Mouse (Mus musculus) adrenal gland, postnatal 0 days (tissue): ENCODE data around the gene Kti12. TPM values are rescaled to one million over a fixed set of nuclear protein-coding genes. Genes with fewer than 3 reads are reported as not detected.

Source experiments
- polyA plus RNA-seq: library from polyadenylated mRNA; unstranded; fragments of >200 nt; fragmentation: Nextera tagmentation; extraction: Ambion mirVana; gene quantifications from 2 replicates; pipeline ENCODE4 v1.2.1, GENCODE M21; 2015

Kti12 gene
- 27.2 and 36.6 TPM in 2 replicates for polyA plus RNA-seq

DNA sequence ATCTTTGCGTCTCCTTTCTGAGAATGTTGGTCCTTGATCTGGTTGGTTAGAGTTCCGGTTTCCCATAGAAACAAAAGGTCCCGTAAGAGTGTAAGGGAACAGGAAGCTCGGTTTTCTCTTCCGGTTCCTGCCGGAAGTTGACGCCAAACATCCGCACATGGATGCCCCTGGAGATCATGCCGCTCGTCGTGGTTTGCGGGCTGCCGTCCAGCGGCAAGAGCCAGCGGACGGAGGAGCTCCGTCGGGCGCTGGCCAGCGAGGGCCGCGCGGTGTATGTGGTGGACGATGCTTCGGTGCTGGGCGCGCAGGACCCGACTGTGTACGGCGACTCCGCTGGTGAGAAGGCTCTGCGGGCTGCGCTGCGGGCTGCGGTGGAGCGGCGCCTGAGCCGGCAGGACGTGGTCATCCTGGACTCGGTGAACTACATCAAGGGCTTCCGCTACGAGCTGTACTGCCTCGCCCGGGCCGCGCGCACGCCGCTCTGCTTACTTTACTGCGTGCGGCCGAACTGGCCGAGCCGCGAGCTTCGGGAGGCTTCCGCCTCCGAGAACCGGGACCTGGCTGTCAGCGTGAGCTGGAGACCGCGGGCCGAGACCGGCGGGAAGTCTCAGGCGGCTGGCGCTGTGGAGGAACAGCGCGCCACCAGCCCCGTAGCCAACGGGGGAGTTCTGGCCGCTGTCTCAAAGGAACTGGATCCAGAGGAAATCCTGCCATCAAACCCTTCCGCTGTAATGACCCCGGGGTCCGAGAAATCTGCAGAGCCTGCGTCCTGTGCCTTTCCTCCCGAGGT lies at the start of gene Kti12:
Gene Kti12 (plus strand): TSS at position 71 of the 790 bp plus-strand sequence.

DNA sequence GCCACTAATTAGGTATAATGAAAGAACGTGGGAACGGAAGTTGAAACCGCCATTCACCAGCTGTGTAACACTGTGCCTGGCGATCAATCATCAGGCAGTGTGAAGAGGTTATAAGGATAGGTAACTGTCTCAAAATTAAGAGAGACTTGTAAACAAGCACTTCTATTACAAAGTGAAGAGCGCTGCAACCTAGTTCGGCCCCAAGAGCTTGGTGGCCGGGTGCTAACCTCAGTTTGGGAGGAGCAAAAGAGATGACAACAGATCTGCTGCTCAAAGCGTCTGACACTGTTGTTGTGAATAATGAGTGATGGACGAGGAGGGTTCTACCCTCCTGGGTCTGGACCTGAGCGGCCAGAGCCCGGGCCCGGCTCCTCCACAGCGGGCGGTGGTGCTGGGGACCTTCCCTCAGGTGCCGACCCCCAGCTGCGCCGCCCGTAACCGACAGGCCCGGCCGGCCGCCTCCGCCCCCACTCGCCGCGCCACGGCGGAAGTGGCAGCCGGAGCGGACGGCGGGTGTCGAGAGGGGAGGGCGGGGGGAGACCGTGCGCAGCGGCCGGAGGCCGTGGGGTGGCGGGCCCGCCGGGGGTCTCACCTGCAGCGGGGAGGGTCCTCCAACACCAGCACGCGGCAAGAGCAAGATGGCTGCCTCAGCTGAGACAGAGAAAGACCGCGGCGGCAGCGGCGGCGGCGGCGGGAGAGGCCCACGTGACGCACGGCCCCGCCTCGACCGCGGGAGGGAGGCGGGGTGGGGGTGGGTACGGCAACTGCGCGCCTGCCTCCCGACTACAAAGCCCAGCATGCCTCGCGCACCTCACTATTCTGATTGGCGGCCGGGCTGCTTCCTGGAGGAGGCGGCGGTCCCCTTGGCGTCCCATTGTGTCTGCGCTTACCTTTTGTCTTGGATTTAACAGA lies 14.4 kb upstream of the Kti12 start, which contains the start of gene Btf3l4:
Gene Btf3l4 (minus strand): TSS at position 699 of the 912 bp plus-strand sequence.

DNA sequence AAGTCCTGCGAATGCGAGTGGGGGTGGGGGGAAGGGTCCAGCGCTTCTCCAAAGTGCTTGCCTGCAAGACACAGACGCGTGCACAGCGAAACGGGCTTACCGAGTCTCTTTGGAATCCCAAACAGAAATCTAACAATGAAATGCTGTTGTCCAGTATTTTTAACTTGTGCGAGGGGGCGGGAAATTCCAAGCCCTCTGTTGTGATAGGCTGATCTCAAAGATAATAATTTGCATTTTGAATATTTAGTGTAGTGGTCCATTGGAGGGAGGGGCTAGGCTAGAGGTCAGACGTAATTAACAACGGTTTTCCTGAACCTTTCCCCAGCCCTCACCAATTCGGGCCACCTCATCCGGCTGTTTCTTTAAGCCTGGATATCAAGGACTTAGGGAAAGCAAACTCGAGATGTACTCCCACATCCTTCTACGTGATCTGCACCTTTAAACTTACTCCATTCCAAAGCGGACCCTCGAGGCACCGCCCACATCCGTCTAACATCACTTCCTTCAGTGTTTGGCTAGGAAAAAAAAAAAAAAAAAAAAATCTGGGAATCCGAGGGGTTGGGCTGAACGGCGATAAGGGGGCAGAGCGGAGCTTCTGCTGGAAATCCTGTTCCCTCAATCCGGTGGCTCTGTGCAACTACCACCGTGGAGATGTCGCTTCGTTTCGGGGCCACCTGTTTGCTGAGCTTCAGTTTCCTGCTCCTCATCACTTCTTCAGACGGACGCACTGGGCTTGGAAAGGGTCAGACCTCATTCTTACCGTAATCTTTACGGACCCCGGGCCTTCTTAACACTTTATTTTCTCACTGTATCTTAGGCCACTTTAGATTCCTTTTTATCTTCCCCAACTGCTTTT lies 13.2 kb upstream of the Kti12 start, which contains the start of gene Txndc12:
Gene Txndc12 (plus strand): TSS at position 487 of the 856 bp plus-strand sequence.

DNA sequence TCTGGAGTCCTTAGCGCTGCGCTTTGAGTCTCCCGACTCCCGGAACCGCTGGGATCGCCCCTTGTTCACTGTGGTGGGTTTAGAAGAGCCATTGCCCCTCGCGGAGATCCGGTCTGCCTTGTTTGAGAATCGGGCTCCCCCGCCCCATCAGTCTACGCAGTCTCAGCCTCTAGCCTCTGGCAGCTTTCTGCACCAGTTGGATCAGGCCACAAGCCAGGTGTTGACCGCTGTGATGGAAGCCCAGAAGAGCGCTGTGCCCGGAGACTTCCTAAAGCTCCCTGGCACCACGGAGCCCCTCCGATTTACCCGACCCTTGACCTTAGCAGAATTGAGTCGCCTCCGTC lies 892 bp downstream of the Kti12 start, which contains the start of gene A730015C16Rik:
Gene A730015C16Rik (minus strand): TSS at position 115 of the 344 bp plus-strand sequence.

DNA sequence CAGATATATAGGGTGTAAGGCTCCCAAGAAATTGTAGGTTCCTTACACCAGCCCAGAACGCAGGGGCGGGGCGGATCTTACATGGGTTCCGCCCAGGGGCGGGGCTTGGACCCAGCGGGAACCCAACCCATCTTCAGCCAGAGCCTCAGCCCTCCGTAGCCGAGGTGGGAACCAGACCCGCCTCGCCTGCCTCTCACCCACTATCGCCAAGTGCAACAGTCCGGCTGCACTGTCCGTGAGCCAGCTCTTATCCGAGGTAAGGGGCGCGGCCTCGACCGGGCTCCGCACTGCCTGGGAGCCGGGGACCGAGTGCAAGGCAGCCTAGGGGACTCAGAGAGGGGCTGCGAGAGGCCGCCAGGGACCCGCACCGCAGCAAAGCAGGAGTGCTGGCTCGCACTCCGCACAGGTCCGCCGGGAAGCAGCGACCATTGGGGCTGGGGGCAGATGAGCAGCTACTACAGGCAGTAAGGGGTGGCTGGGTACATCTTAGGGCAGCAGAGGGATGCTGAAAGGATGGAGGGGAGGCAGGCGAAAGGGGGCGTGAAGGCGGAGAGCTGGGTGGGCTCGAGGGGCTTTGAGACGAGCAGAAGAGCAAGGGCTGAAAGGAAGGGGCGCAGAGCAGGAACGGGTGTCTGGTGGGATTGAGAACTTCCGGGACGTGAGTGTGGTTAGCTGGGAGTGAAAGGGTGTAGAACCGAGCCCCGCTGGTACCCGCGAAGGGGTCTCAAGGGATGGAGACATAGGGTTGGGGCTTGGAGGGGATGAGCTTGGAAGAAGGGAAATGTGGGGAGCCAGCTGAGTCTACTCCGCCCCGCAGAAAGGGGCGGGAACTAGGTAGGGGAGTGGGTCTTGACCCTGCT lies 31.6 kb downstream of the Kti12 start, which contains the start of gene Rab3b:
Gene Rab3b (plus strand): TSS at position 101 of the 860 bp plus-strand sequence.

Other genes with a start within 250 kb of the Kti12 start
- gene Cc2d1b, start 227.8 kb upstream of the Kti12 start, polyA plus RNA-seq = 21.4 and 35.4 TPM in 2 replicates
- gene 3110021N24Rik, start 128.1 kb upstream of the Kti12 start, polyA plus RNA-seq = 0.66 and 2.6 TPM in 2 replicates
- 3.6 and 3.8 TPM in 2 replicates for gene Zfyve9, start 67.0 kb upstream of the Kti12 start, polyA plus RNA-seq
- 187 and 197 TPM in 2 replicates for gene Btf3l4, start 14.2 kb upstream of the Kti12 start, polyA plus RNA-seq
- gene Txndc12, start 13.2 kb upstream of the Kti12 start, polyA plus RNA-seq = 105 and 113 TPM in 2 replicates
- 1.1 and 1.4 TPM in 2 replicates for gene A730015C16Rik, start 834 bp downstream of the Kti12 start, polyA plus RNA-seq
- gene Rab3b, start 31.3 kb downstream of the Kti12 start, polyA plus RNA-seq = 114 and 243 TPM in 2 replicates
- gene Nrd1, start 152.9 kb downstream of the Kti12 start, polyA plus RNA-seq = 38.8 and 48.7 TPM in 2 replicates